Mouse (Mus musculus) liver, embryonic 11.5 days (tissue): ENCODE data around the gene Gulp1. TPM values are rescaled to one million over a fixed set of nuclear protein-coding genes. Genes with fewer than 3 reads are reported as not detected.

Experiments
- ATAC-seq: fragments of 200-750 bp; cut with Nextera tagmentation; replicated peaks from 2 replicates; pipeline ENCODE4 v1.8.0; 2017; ENCODE audit warnings: moderate number of reproducible peaks, mild to moderate bottlenecking, moderate TSS enrichment, moderate library complexity; ENCODE audit not compliant: low FRiP score
- DNase-seq: peaks from one replicate; pipeline ENCODE4 v3.0.0-alpha.2; 2017; ENCODE audit warnings: low spot score
- H3K27ac ChIP-seq: fragments of 300-500 bp; sonication (generic); 2 replicates; pipeline ENCODE4 v1.5.1; 2014; ENCODE audit warnings: mild to moderate bottlenecking, low read depth, low read length, control low read depth
- H3K27me3 ChIP-seq: fragments of 300-500 bp; sonication (generic); replicated peaks from 2 replicates; pipeline ENCODE4 v1.6.1; 2014; ENCODE audit warnings: low read length, mixed read lengths; ENCODE audit not compliant: control insufficient read depth, insufficient read depth
- H3K36me3 ChIP-seq: fragments of 300-500 bp; sonication (generic); 2 replicates; pipeline ENCODE4 v1.6.1; 2014; ENCODE audit warnings: mild to moderate bottlenecking, low read length, moderate library complexity, mixed read lengths; ENCODE audit not compliant: control insufficient read depth, insufficient read depth
- H3K4me1 ChIP-seq: fragments of 300-500 bp; sonication (generic); replicated peaks from 2 replicates; pipeline ENCODE4 v1.6.1; 2014; ENCODE audit warnings: low read length, mixed read lengths; ENCODE audit not compliant: control insufficient read depth, insufficient read depth
- H3K4me2 ChIP-seq: fragments of 300-500 bp; sonication (generic); 2 replicates; pipeline ENCODE4 v1.6.1; 2014; ENCODE audit warnings: mild to moderate bottlenecking, control low read depth, moderate library complexity
- H3K4me3 ChIP-seq: fragments of 300-500 bp; sonication (generic); 2 replicates; pipeline ENCODE4 v1.5.1; 2014; ENCODE audit warnings: low read depth, low read length, control low read depth
- H3K9ac ChIP-seq: fragments of 300-500 bp; sonication (generic); 2 replicates; pipeline ENCODE4 v1.6.1; 2014; ENCODE audit warnings: low read depth, low read length, control low read depth
- H3K9me3 ChIP-seq: fragments of 300-500 bp; sonication (generic); 2 replicates; pipeline ENCODE4 v1.6.1; 2016; ENCODE audit warnings: low read length, inconsistent platforms, mixed read lengths; ENCODE audit not compliant: control insufficient read depth
- whole genome bisulfite sequencing: fragments of 180-500 bp; shearing (Covaris S2); extraction: QIAGEN DNeasy Blood & Tissue Kit; methylation state at CpG from one replicate; pipeline ENCODE4 v1.1.7; 2014; 5-methylcytosine and 5-hydroxymethylcytosine counted together
- polyA plus RNA-seq: library from polyadenylated mRNA; unstranded; fragments of >200 nt; fragmentation: Nextera tagmentation; extraction: Ambion mirVana; gene quantifications from 2 replicates; pipeline ENCODE4 v1.2.1, GENCODE M21; 2014

Gene Gulp1
- polyA plus RNA-seq, 1 experiment from 2014 or later, result 4.5 TPM

- 72% methylated on average over 4 of the region's 4 CpGs for WGBS
- ATAC-seq (no peak), DNase-seq (no peak)
- Histone ChIP-seq H3K4me2 (no peak overlapping the region), H3K36me3 (no peaks in the 10 kb centered on the region), H3K9ac (no peak overlapping the region), H3K27me3 (no peaks in the 10 kb centered on the region), H3K4me3 (no peak overlapping the region), H3K9me3 (no peaks in the 10 kb centered on the region), H3K27ac (no peak overlapping the region), H3K4me1 (no peaks in the 10 kb centered on the region)
These were observed 252.5 kb downstream of the Gulp1 start for GRCm38 (mm10) chr1:44803594-44804372.

- H3K36me3 ChIP-seq, result no peaks in the 10 kb centered on the region
- ATAC-seq, result no peak
- no peaks in the 10 kb centered on the region for H3K27me3 ChIP-seq
- no peaks in the 10 kb centered on the region for H3K9me3 ChIP-seq
- no peak overlapping the region for H3K4me3 ChIP-seq
- no peak overlapping the region for H3K27ac ChIP-seq
- H3K4me2 ChIP-seq, result no peak overlapping the region
- no peaks in the 10 kb centered on the region for H3K4me1 ChIP-seq
- DNase-seq, result no peak
- no peak overlapping the region for H3K9ac ChIP-seq
These were observed 255.1 kb downstream of the Gulp1 start for GRCm38 (mm10) chr1:44806368-44806767.

GRCm38 (mm10) chr1:44810336-44810735 lies 259.0 kb downstream of the Gulp1 start:
- Histone ChIP-seq H3K4me1 (no peaks in the 10 kb centered on the region), H3K27me3 (no peaks in the 10 kb centered on the region), H3K27ac (no peak overlapping the region), H3K9me3 (no peaks in the 10 kb centered on the region), H3K9ac (no peak overlapping the region), H3K36me3 (no peaks in the 10 kb centered on the region), H3K4me3 (no peak overlapping the region), H3K4me2 (no peak overlapping the region)
- ATAC-seq (no peak), DNase-seq (no peak)
- WGBS, result 77% methylated on average over 2 of the region's 2 CpGs

- WGBS, result 77% methylated on average over 4 of the region's 4 CpGs
- DNase-seq, result no peak
- no peak overlapping the region for H3K4me3 ChIP-seq
These were observed 282.6 kb downstream of the Gulp1 start for GRCm38 (mm10) chr1:44833934-44834333.

More at GRCm38 (mm10) chr1:44833934-44834333, 282.6 kb downstream of the Gulp1 start:
- Histone ChIP-seq H3K4me2 (no peak overlapping the region), H3K9me3 (no peaks in the 10 kb centered on the region), H3K9ac (no peak overlapping the region), H3K27me3 (no peaks in the 10 kb centered on the region), H3K36me3 (no peaks in the 10 kb centered on the region), H3K27ac (no peak overlapping the region), H3K4me1 (no peaks in the 10 kb centered on the region)
- ATAC-seq, result no peak
